Mouse (Mus musculus) heart, embryonic 11.5 days (tissue): Measurements from ENCODE around the gene Cobl. TPM values are rescaled to one million over a fixed set of nuclear protein-coding genes. Genes with fewer than 3 reads are reported as not detected.

Experiments used
- ATAC-seq: fragments of 200-750 bp; cut with Nextera tagmentation; replicated peaks from 2 replicates; pipeline ENCODE4 v1.8.0; 2017; ENCODE audit warnings: moderate library complexity; ENCODE audit not compliant: insufficient number of reproducible peaks, low FRiP score, low TSS enrichment
- H3K27ac ChIP-seq: fragments of 300-500 bp; sonication (generic); 2 replicates; pipeline ENCODE4 v1.5.1; 2014; ENCODE audit warnings: mild to moderate bottlenecking, low read depth, low read length
- H3K27me3 ChIP-seq: fragments of 300-500 bp; sonication (generic); 2 replicates; pipeline ENCODE4 v1.6.1; 2014; ENCODE audit warnings: mild to moderate bottlenecking, low read length, mixed read lengths; ENCODE audit not compliant: control insufficient read depth, insufficient read depth
- H3K36me3 ChIP-seq: fragments of 300-500 bp; sonication (generic); 2 replicates; pipeline ENCODE4 v1.6.1; 2014; ENCODE audit warnings: mild to moderate bottlenecking, low read length, moderate library complexity, mixed read lengths; ENCODE audit not compliant: control insufficient read depth, insufficient read depth
- H3K4me1 ChIP-seq: fragments of 300-500 bp; sonication (generic); 2 replicates; pipeline ENCODE4 v1.6.1; 2014; ENCODE audit warnings: low read length; ENCODE audit not compliant: control insufficient read depth, insufficient read depth
- H3K4me2 ChIP-seq: fragments of 300-500 bp; sonication (generic); 2 replicates; pipeline ENCODE4 v1.6.1; 2014; ENCODE audit warnings: mild to moderate bottlenecking, moderate library complexity
- H3K4me3 ChIP-seq: fragments of 300-500 bp; sonication (generic); 2 replicates; pipeline ENCODE4 v1.5.1; 2014; ENCODE audit warnings: low read depth, low read length
- H3K9ac ChIP-seq: fragments of 300-500 bp; sonication (generic); 2 replicates; pipeline ENCODE4 v1.6.1; 2014; ENCODE audit warnings: mild to moderate bottlenecking, low read depth, low read length, moderate library complexity
- H3K9me3 ChIP-seq: fragments of 300-500 bp; sonication (generic); replicated peaks from 2 replicates; pipeline ENCODE4 v1.6.1; 2016; ENCODE audit warnings: low read length; ENCODE audit not compliant: control insufficient read depth
- WGBS: fragments of 180-500 bp; shearing (Covaris S2); extraction: QIAGEN DNeasy Blood & Tissue Kit; methylation state at CpG from one replicate; pipeline ENCODE4 v1.1.7; 2014; ENCODE audit not compliant: insufficient replicate concordance; 5-methylcytosine and 5-hydroxymethylcytosine counted together
- polyA plus RNA-seq: library from polyadenylated mRNA; unstranded; fragments of >200 nt; fragmentation: Nextera tagmentation; extraction: Ambion mirVana; gene quantifications from 2 replicates; pipeline ENCODE4 v1.2.1, GENCODE M21; 2014

Gene Cobl
- polyA plus RNA-seq, 1 experiment from 2014 or later: 31.4 TPM

DNA sequence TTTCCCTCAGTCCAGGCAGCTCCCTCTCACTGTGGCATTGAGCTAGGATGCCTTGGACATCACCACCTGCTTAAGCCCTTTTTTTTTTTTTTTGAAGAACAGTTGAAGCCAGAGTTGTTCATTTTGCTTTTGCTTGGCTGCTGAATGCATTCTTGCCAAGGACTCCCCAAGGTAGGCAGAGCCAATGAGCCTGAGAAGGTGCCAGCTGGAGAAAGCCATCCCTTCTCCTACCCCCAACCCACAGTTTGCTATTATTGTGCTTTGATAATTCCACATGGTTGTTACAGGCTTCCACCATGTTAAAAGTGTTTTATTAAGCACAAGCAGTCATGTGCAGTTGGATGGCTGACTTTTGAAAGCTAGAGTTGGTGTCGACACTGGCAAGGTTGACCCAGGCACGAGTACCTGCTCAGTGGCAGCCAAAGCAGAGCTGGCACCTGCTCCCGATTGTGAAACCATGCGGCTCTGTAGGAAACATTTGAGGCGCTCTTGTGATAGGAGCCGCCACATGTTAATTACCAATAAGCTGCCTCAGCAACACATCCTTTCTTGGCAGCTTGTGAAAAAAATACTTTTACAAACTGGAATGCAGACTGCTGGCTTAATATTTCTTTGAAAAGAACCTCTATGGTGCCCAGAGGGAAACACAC is 265.9 kb downstream of the Cobl start:
- Histone ChIP-seq H3K27ac (no peak overlapping the region), H3K9me3 (no peaks in the 10 kb centered on the region), H3K27me3 (no peaks in the 10 kb centered on the region; the same call in 1 of the 2 replicates), H3K4me2 (no peak overlapping the region), H3K4me3 (no peak overlapping the region), H3K9ac (no peak overlapping the region), H3K4me1 (no peaks in the 10 kb centered on the region), H3K36me3 (no peaks in the 10 kb centered on the region)
- ATAC-seq: no peak
- 90% methylated on average over 6 of the region's 6 CpGs for WGBS

DNA sequence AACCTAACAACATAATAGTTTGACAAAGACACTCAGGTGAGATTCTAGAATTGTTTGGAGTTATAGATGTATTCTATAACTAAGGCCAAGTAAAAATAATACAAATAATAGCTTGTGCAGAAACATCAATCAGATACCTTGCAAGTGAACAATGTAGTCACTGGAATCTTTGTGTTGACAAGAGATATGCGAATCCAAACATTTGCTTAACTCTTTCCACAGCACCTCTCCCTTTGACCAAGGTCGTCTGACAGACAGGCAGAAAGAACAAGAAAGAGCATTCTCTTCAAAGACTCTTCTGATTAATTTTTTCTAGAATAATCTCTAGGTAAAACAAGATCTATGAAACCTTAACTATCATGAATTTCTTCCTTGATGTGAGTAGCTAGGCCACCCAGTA is 266.7 kb downstream of the Cobl start:
- ATAC-seq: no peak
- no peaks in the 10 kb centered on the region for H3K9me3 ChIP-seq
- WGBS: 72% methylated on average over 2 of the region's 2 CpGs
- no peak overlapping the region for H3K9ac ChIP-seq
- no peaks in the 10 kb centered on the region for H3K4me1 ChIP-seq
- no peak overlapping the region for H3K27ac ChIP-seq
- no peak overlapping the region for H3K4me3 ChIP-seq
- no peaks in the 10 kb centered on the region; the same call in 1 of the 2 replicates for H3K27me3 ChIP-seq
- no peaks in the 10 kb centered on the region for H3K36me3 ChIP-seq
- no peak overlapping the region for H3K4me2 ChIP-seq

DNA sequence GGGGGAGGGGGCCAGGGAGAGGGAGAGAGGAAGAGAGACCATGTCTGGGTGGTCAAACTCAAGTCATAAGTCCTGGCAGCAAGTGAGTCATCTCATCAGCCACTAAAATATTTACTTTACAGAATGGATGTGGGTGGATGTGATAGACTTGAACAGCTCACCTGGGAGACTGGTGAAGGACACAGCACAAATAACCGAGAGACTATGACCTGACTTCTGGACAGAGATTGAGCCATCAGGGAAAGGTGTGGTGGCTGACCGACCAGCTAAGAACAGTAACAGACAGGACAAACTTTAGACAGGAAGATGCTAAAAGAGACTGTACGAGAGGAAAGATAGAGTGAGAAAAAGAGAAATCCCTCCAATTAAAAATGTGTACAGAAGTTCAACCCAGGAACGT is 267.2 kb downstream of the Cobl start:
- no peak overlapping the region for H3K4me2 ChIP-seq
- WGBS: 79% methylated on average over 4 of the region's 4 CpGs
- no peaks in the 10 kb centered on the region for H3K4me1 ChIP-seq
- no peaks in the 10 kb centered on the region for H3K9me3 ChIP-seq
- no peaks in the 10 kb centered on the region; the same call in 1 of the 2 replicates for H3K27me3 ChIP-seq
- H3K27ac ChIP-seq: no peak overlapping the region
- no peak overlapping the region for H3K9ac ChIP-seq
- H3K36me3 ChIP-seq: no peaks in the 10 kb centered on the region
- no peak overlapping the region for H3K4me3 ChIP-seq
- ATAC-seq: no peak

DNA sequence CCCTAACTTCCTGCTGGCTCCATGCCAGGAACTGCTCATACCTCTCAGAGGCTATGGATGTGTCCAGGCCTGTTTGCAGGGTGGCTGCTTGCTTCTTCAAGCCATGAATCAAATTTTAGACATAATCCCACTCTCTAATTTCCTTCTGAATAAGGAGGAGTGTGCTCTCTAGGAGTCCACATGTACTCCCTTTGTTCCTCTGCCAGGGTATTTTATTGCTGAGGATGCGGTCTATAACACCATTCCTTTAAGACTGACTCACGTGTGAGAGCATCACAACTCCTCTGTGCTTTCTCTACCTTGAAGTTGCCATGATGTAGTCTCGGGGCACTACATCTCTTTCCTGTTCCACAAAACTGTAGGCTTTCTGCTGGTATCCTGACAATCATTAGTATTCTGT is 269.4 kb downstream of the Cobl start:
- H3K27ac ChIP-seq: no peak overlapping the region
- H3K9ac ChIP-seq: no peak overlapping the region
- no peak overlapping the region for H3K4me3 ChIP-seq
- no peaks in the 10 kb centered on the region for H3K9me3 ChIP-seq
- H3K4me1 ChIP-seq: no peaks in the 10 kb centered on the region
- ATAC-seq: no peak
- WGBS: 87% methylated on average over 3 of the region's 3 CpGs
- no peaks in the 10 kb centered on the region for H3K36me3 ChIP-seq
- no peak overlapping the region for H3K4me2 ChIP-seq
- no peaks in the 10 kb centered on the region; the same call in 1 of the 2 replicates for H3K27me3 ChIP-seq

DNA sequence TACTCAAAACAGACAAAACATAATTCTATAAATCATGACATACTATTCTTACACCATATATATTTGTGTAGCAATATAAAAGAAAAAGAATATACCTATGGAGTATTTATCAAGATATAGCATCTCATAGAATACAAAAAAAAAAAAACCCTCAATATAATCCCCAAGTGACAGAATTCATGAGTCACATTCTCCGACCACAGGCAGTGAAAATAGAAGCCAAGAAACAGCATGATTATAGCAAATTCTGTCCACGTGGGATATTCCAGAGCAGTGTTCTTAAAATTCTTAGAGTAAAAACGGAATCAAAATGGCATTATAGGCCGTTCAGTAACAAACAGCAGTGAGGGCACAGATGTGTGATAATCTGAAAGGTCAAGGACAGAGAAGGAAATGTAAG is 271.4 kb downstream of the Cobl start:
- WGBS: 71% methylated on average over 4 of the region's 4 CpGs
- no peak for ATAC-seq
- Histone ChIP-seq H3K36me3 (no peaks in the 10 kb centered on the region), H3K27ac (no peak overlapping the region), H3K4me3 (no peak overlapping the region), H3K9ac (no peak overlapping the region), H3K27me3 (no peaks in the 10 kb centered on the region; the same call in 1 of the 2 replicates), H3K9me3 (no peaks in the 10 kb centered on the region), H3K4me1 (no peaks in the 10 kb centered on the region), H3K4me2 (no peak overlapping the region)

DNA sequence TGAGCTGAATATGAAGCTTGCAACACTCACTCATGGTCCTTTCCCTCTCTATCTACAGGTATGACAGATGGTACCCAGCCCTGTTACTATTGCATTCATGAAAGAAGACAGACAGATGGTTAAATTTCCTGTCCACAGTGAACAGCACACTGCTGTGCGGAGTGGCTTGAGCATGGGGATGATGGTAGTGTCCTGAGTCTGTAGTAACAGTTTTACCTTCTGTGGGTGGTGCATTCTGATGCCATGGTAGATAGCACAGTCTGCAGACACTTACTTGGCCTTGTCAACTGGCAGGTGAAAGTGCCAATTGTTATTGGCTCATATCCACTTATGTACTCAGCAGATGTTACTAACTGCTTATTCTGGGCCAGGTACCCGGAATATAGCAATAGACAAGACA is 273.4 kb downstream of the Cobl start:
- no peak overlapping the region for H3K27ac ChIP-seq
- H3K27me3 ChIP-seq: 0 out of 2 replicates have a peak, but pooled peaks cover 2% of the 10 kb centered on the region
- no peaks in the 10 kb centered on the region for H3K9me3 ChIP-seq
- H3K9ac ChIP-seq: no peak overlapping the region
- no peak for ATAC-seq
- 81% methylated on average over 2 of the region's 2 CpGs for WGBS
- H3K4me1 ChIP-seq: no peaks in the 10 kb centered on the region
- H3K36me3 ChIP-seq: no peaks in the 10 kb centered on the region
- H3K4me3 ChIP-seq: no peak overlapping the region
- H3K4me2 ChIP-seq: no peak overlapping the region

DNA sequence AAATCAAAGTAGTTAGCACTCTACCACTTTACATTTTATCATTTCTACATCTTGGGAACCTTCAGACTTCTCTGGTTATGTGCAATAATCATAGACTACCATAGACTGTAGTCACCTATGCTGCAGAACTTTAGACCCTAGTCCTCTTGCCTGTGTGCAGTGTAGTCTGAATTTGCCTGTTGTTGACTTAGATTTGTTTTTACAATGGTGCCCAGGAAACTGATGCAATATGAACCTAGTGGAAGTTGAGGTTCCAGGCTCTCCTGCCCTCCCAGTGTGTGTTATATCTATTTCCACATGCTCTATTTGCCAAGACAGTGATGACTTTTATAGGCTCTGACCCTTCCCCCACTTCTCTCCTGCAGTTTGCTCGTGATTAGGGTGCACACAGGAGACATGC is 274.3 kb downstream of the Cobl start:
- no peak for ATAC-seq
- Histone ChIP-seq H3K4me1 (no peaks in the 10 kb centered on the region), H3K9ac (no peak overlapping the region), H3K4me2 (no peak overlapping the region), H3K9me3 (no peaks in the 10 kb centered on the region), H3K36me3 (no peaks in the 10 kb centered on the region), H3K27me3 (0 out of 2 replicates have a peak, but pooled peaks cover 2% of the 10 kb centered on the region), H3K4me3 (no peak overlapping the region), H3K27ac (no peak overlapping the region)
- WGBS: 53% methylated on average over 1 of the region's 1 CpGs
